Mouse (Mus musculus) neural tube, embryonic 11.5 days (tissue): Measurements from ENCODE around the gene Mycbp2. TPM values are rescaled to one million over a fixed set of nuclear protein-coding genes. Genes with fewer than 3 reads are reported as not detected.

Experiments used
- ATAC-seq: fragments of 200-750 bp; cut with Nextera tagmentation; 2 replicates; pipeline ENCODE4 v1.8.0; 2017; ENCODE audit warnings: moderate number of reproducible peaks, mild to moderate bottlenecking, moderate TSS enrichment, moderate library complexity; ENCODE audit not compliant: insufficient read depth, low FRiP score, low TSS enrichment
- DNase-seq: peaks from one replicate; pipeline ENCODE4 v3.0.0-alpha.2; 2015; ENCODE audit warnings: low spot score
- H3K27ac ChIP-seq: fragments of 300-500 bp; sonication (generic); 2 replicates; pipeline ENCODE4 v1.5.1; 2014; ENCODE audit warnings: low read depth, mild to moderate bottlenecking, low read length
- H3K27me3 ChIP-seq: fragments of 300-500 bp; sonication (generic); 2 replicates; pipeline ENCODE4 v1.6.1; 2014; ENCODE audit warnings: mild to moderate bottlenecking, low read length, mixed read lengths; ENCODE audit not compliant: control insufficient read depth, insufficient read depth
- H3K36me3 ChIP-seq: fragments of 300-500 bp; sonication (generic); 2 replicates; pipeline ENCODE4 v1.6.1; 2014; ENCODE audit warnings: mild to moderate bottlenecking, low read length, moderate library complexity, mixed read lengths; ENCODE audit not compliant: control insufficient read depth, insufficient read depth
- H3K4me1 ChIP-seq: fragments of 300-500 bp; sonication (generic); 2 replicates; pipeline ENCODE4 v1.6.1; 2014; ENCODE audit warnings: low read length, mixed read lengths; ENCODE audit not compliant: control insufficient read depth, insufficient read depth
- H3K4me2 ChIP-seq: fragments of 300-500 bp; sonication (generic); 2 replicates; pipeline ENCODE4 v1.6.1; 2014; ENCODE audit warnings: low read depth, mild to moderate bottlenecking, moderate library complexity
- H3K4me3 ChIP-seq: fragments of 300-500 bp; sonication (generic); 2 replicates; pipeline ENCODE4 v1.5.1; 2014; ENCODE audit warnings: low read depth, low read length
- H3K9ac ChIP-seq: fragments of 300-500 bp; sonication (generic); 2 replicates; pipeline ENCODE4 v1.6.1; 2014; ENCODE audit warnings: mild to moderate bottlenecking, low read length
- H3K9me3 ChIP-seq: fragments of 300-500 bp; sonication (generic); 2 replicates; pipeline ENCODE4 v1.6.1; 2016; ENCODE audit warnings: low read length; ENCODE audit not compliant: control insufficient read depth
- WGBS: fragments of 180-500 bp; shearing (Covaris S2); extraction: QIAGEN DNeasy Blood & Tissue Kit; methylation state at CpG from one replicate; pipeline ENCODE4 v1.1.7; 2014; 5-methylcytosine and 5-hydroxymethylcytosine counted together
- polyA plus RNA-seq: library from polyadenylated mRNA; unstranded; fragments of >200 nt; fragmentation: Nextera tagmentation; extraction: Ambion mirVana; gene quantifications from 2 replicates; pipeline ENCODE4 v1.2.1, GENCODE M21; 2014

Mycbp2 gene
- polyA plus RNA-seq, 1 experiment from 2014 or later = 29.4 TPM

GRCm38 (mm10) chr14:103069465-103069863 lies 277.1 kb downstream of the Mycbp2 start:
- Histone ChIP-seq H3K27ac (peak overlapping the region; percentile 67), H3K27me3 (no peaks in the 10 kb centered on the region), H3K9ac (peak overlapping the region; percentile 76), H3K9me3 (no peaks in the 10 kb centered on the region), H3K4me3 (peak overlapping the region; percentile 66), H3K36me3 (no peaks in the 10 kb centered on the region), H3K4me1 (peaks cover 7% of the 10 kb centered on the region), H3K4me2 (peak overlapping the region; percentile 89)
- DNase-seq (no peak), ATAC-seq (no peak)
- 16% methylated on average over 12 of the region's 12 CpGs for WGBS

DNA sequence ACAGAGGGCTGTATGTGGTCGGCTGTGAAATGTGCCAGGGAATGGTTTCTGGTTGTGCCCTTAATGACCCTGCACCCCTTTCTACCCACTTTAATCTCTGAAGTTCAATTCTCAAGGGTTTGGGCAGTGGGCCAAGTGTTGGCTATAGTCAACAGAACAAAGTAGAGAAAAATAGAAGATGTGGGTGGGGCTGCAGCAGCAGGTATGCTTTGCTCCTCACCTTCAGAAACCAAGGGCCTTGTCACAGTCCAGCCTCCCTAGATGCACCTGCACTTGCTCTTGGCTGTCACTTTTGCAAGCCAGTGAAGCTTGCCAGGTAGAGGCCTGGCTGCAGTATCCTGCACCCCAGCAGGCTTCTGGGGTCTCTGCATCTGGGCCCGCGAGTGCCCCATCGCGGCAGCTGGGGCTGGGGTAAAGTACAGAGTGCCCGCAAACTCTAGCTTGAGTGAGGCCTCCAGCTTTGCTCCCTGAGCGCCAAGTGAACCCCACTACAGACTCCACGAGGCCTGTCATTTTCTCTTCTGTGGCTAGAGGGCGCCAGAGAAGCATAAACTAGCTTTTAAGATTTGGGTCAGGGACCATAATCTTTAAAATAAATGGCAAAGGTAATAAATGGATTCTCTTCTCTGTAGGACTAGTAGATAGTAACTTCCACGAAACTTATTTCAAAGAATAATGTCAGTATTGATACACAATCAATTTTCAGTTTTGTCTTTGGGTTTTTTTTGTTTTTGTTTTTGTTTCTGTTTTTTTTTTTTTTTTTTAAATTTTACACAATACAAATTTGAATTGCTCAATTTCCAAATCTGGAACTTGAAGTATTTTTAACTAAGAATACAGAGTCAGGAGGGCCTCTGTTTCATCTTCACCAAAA lies 281.1 kb downstream of the Mycbp2 start:
- 15% methylated on average over 10 of the region's 10 CpGs for whole genome bisulfite sequencing
- Histone ChIP-seq H3K4me3 (no peak overlapping the region), H3K4me2 (no peak overlapping the region), H3K9ac (no peak overlapping the region), H3K36me3 (no peaks in the 10 kb centered on the region), H3K27ac (no peak overlapping the region), H3K27me3 (no peaks in the 10 kb centered on the region), H3K4me1 (peaks cover 3% of the 10 kb centered on the region), H3K9me3 (no peaks in the 10 kb centered on the region)
- no peak for ATAC-seq
- DNase-seq = peak; percentile 69

Other genes with a start within 250 kb of the Mycbp2 start
- gene Fbxl3, start 247.2 kb downstream of the Mycbp2 start, polyA plus RNA-seq = 24.4 and 27.8 TPM in 2 replicates
- 0.22 and 0.36 TPM in 2 replicates for gene Scel, start 166.5 kb upstream of the Mycbp2 start, polyA plus RNA-seq